Mouse (Mus musculus): ENCODE measurements around the gene Galntl6. TPM values are rescaled to one million over a fixed set of nuclear protein-coding genes. Genes with fewer than 3 reads are reported as not detected.

Galntl6 gene
- total and polyA plus RNA-seq, 3 experiments: not detected

- no peaks in the 10 kb centered on the region for H3K79me2 ChIP-seq (replicated peaks; ENCODE audit: control insufficient read depth, extremely low read depth, insufficient read depth, poor library complexity, severe bottlenecking)
- TF ChIP-seq CTCF (conservative IDR thresholded peaks at IDR 0.05 in 1 of 2, IDR thresholded peaks at IDR 0.05 in 1 of 2; ENCODE audit: low read depth in 2 of 2, low read length in 2 of 2): peak; percentile 35 to 67; a peak in 2 of 4 replicates
- TF ChIP-seq MYC (IDR thresholded peaks at IDR 0.05; ENCODE audit: low read depth, low read length): no peak
- no peak for TF ChIP-seq RCOR1 (conservative IDR thresholded peaks at IDR 0.05; ENCODE audit: low read depth, low read length)
- TF ChIP-seq ZMIZ1 (IDR thresholded peaks at IDR 0.05; ENCODE audit: low read depth, low read length): no peak
- no peak for TF ChIP-seq HCFC1 (IDR thresholded peaks at IDR 0.05; ENCODE audit: low read depth, low read length)
- TF ChIP-seq RAD21 (IDR thresholded peaks at IDR 0.05; ENCODE audit: low read depth, low read length): peak; percentile 55
- no peak for TF ChIP-seq ZKSCAN1 (IDR thresholded peaks at IDR 0.05; ENCODE audit: borderline replicate concordance, low read depth, low read length)
- TF ChIP-seq MAZ (IDR thresholded peaks at IDR 0.05; ENCODE audit: low read depth, low read length): no peak
- TF ChIP-seq POLR2A (IDR thresholded peaks at IDR 0.05; ENCODE audit: low read depth, low read length): no peak
- no peak for TF ChIP-seq IRF4 (IDR thresholded peaks at IDR 0.05; ENCODE audit: low read depth, low read length)
- TF ChIP-seq USF2 (conservative IDR thresholded peaks at IDR 0.05; ENCODE audit: low read depth, low read length): no peak
- peak; percentile 65 for TF ChIP-seq SMC3 (IDR thresholded peaks at IDR 0.05; ENCODE audit: low read depth, low read length)
- peak; percentile 39 for DNase-seq (ENCODE audit: extremely low read depth)
- H3K9ac ChIP-seq (ENCODE audit: insufficient read depth, low read depth): no peak overlapping the region
- H3K4me1 ChIP-seq (ENCODE audit: control insufficient read depth in 1 of 2, insufficient read depth in 2 of 2): no peaks in the 10 kb centered on the region
- no peaks in the 10 kb centered on the region for H3K27me3 ChIP-seq (replicated peaks)
- no peaks in the 10 kb centered on the region for H3K36me3 ChIP-seq (replicated peaks in 1 of 2; ENCODE audit: control insufficient read depth in 1 of 2, insufficient read depth in 1 of 2, low read length in 1 of 2)
- no peak overlapping the region for H3K4me2 ChIP-seq (ENCODE audit: insufficient read depth, low read depth, poor library complexity, severe bottlenecking)
- dilution Hi-C loops (cut with MboI; ENCODE audit: extremely low pct_ligation_motif_present, extremely low pct_unique_long_range_greater_than_20kb, low sequenced_read_pairs): no loop called here
- no peak overlapping the region for H3K4me3 ChIP-seq (replicated peaks in 1 of 3; ENCODE audit: low read depth in 2 of 3, low read length in 2 of 3, poor library complexity in 1 of 3)
- H3K27ac ChIP-seq (ENCODE audit: insufficient read depth, low read depth): no peak overlapping the region
- in situ Hi-C loops (cut with MboI; ENCODE audit: low pct_ligation_motif_present, low pct_unique_long_range_greater_than_20kb, low sequenced_read_pairs): no loop called here
- H3K9me3 ChIP-seq (replicated peaks; ENCODE audit: low read length): no peaks in the 10 kb centered on the region
Measured at GRCm38 (mm10) chr8:58146961-58147360, 765.5 kb downstream of the Galntl6 start.

- Histone ChIP-seq H3K4me1 (ENCODE audit: control insufficient read depth in 1 of 2, insufficient read depth in 2 of 2) (peaks cover 0 to 8% of the 10 kb centered on the region in 2 experiments; a peak in 1 of 4 replicates), H3K79me2 (replicated peaks; ENCODE audit: control insufficient read depth, extremely low read depth, insufficient read depth, poor library complexity, severe bottlenecking) (no peaks in the 10 kb centered on the region), H3K4me3 (replicated peaks in 1 of 3; ENCODE audit: low read depth in 2 of 3, low read length in 2 of 3, poor library complexity in 1 of 3) (no peak overlapping the region), H3K27ac (ENCODE audit: insufficient read depth, low read depth) (no peak overlapping the region), H3K36me3 (replicated peaks in 1 of 2; ENCODE audit: control insufficient read depth in 1 of 2, insufficient read depth in 1 of 2, low read length in 1 of 2) (no peaks in the 10 kb centered on the region), H3K9ac (ENCODE audit: insufficient read depth, low read depth) (no peak overlapping the region), H3K27me3 (replicated peaks) (no peaks in the 10 kb centered on the region), H3K4me2 (ENCODE audit: insufficient read depth, low read depth, poor library complexity, severe bottlenecking) (no peak overlapping the region), H3K9me3 (replicated peaks; ENCODE audit: low read length) (no peaks in the 10 kb centered on the region)
- DNase-seq (ENCODE audit: extremely low read depth): no peak
- in situ Hi-C loops (cut with MboI; ENCODE audit: low pct_ligation_motif_present, low pct_unique_long_range_greater_than_20kb, low sequenced_read_pairs) (no loop called here), dilution Hi-C loops (cut with MboI; ENCODE audit: extremely low pct_ligation_motif_present, extremely low pct_unique_long_range_greater_than_20kb, low sequenced_read_pairs) (no loop called here)
- TF ChIP-seq NELFE (IDR thresholded peaks at IDR 0.05; ENCODE audit: low read depth, low read length) (no peak), JUN (IDR thresholded peaks at IDR 0.05; ENCODE audit: insufficient read depth, low read depth, low read length) (no peak), ZMIZ1 (IDR thresholded peaks at IDR 0.05; ENCODE audit: low read depth, low read length) (no peak), MYC (IDR thresholded peaks at IDR 0.05; ENCODE audit: low read depth, low read length) (no peak), ETS1 (conservative IDR thresholded peaks at IDR 0.05; ENCODE audit: low read depth, low read length) (no peak), NRF1 (IDR thresholded peaks at IDR 0.05; ENCODE audit: low read depth, low read length) (no peak), ZC3H11A (IDR thresholded peaks at IDR 0.05; ENCODE audit: low read depth, low read length) (no peak), UBTF (IDR thresholded peaks at IDR 0.05; ENCODE audit: low read depth, low read length) (no peak), IRF4 (IDR thresholded peaks at IDR 0.05; ENCODE audit: low read depth, low read length) (no peak), EP300 (IDR thresholded peaks at IDR 0.05; ENCODE audit: low read length) (no peak), HCFC1 (IDR thresholded peaks at IDR 0.05; ENCODE audit: low read depth, low read length) (no peak), BHLHE40 (IDR thresholded peaks at IDR 0.05; ENCODE audit: low read depth, low read length) (no peak), CHD2 (IDR thresholded peaks at IDR 0.05; ENCODE audit: low read length) (no peak), MAFK (IDR thresholded peaks at IDR 0.05; ENCODE audit: insufficient replicate concordance, low read length) (no peak), MXI1 (IDR thresholded peaks at IDR 0.05; ENCODE audit: low read depth, low read length) (no peak), USF2 (conservative IDR thresholded peaks at IDR 0.05; ENCODE audit: low read depth, low read length) (no peak), MEF2A (IDR thresholded peaks at IDR 0.05; ENCODE audit: borderline replicate concordance, low read depth, low read length) (no peak), POLR2A (IDR thresholded peaks at IDR 0.05; ENCODE audit: low read depth, low read length) (no peak)
Measured at GRCm38 (mm10) chr8:58086733-58087132, 825.7 kb downstream of the Galntl6 start.

Measured in CH12.LX (cell line).